Mouse (Mus musculus) C2C12 (cell line): ENCODE results near the gene Mier3. TPM values are rescaled to one million over a fixed set of nuclear protein-coding genes. Genes with fewer than 3 reads are reported as not detected.

Experiments used
- H3K27me3 ChIP-seq: one replicate; pipeline ENCODE4 v1.6.1; 2011; ENCODE audit not compliant: control insufficient read depth, insufficient read depth, insufficient read length
- H3K36me3 ChIP-seq: one replicate; pipeline ENCODE4 v1.6.1; 2011; ENCODE audit not compliant: control insufficient read depth, insufficient read depth
- H3K4me3 ChIP-seq: one replicate; pipeline ENCODE4 v1.5.1; 2011; ENCODE audit warnings: mild to moderate bottlenecking, control low read depth; ENCODE audit not compliant: poor library complexity, insufficient read depth, severe bottlenecking
- H3K79me2 ChIP-seq: one replicate; pipeline ENCODE4 v1.6.1; 2011; ENCODE audit not compliant: control insufficient read depth, insufficient read depth
- H3K79me3 ChIP-seq: one replicate; pipeline ENCODE4 v1.6.1; 2011; ENCODE audit warnings: low read depth, control low read depth
- H3ac ChIP-seq: one replicate; pipeline ENCODE3; 2011; ENCODE audit warnings: low read depth; ENCODE audit not compliant: control insufficient read depth, insufficient read length
- CEBPB ChIP-seq: IDR thresholded peaks from one replicate; pipeline ENCODE4 v1.6.1; 2011; ENCODE audit warnings: low read depth, mild to moderate bottlenecking, control low read depth, moderate library complexity
- CTCF ChIP-seq: IDR thresholded peaks from one replicate; pipeline ENCODE4 v1.5.1; 2011; ENCODE audit not compliant: control insufficient read depth, insufficient read depth, insufficient read length
- FOSL1 ChIP-seq: IDR thresholded peaks from one replicate; pipeline ENCODE4 v1.8.0; 2011; ENCODE audit warnings: mild to moderate bottlenecking, low read length; ENCODE audit not compliant: poor library complexity, insufficient read depth, severe bottlenecking
- MAX ChIP-seq: IDR thresholded peaks from one replicate; pipeline ENCODE4 v1.6.1; 2011; ENCODE audit warnings: mild to moderate bottlenecking, control low read depth
- MYOD1 ChIP-seq: IDR thresholded peaks from one replicate; pipeline ENCODE4 v1.6.1; 2011; ENCODE audit warnings: low read depth; ENCODE audit not compliant: control insufficient read depth, insufficient read length
- MYOG ChIP-seq: IDR thresholded peaks from one replicate; pipeline ENCODE4 v1.6.1; 2011; ENCODE audit not compliant: control insufficient read depth, insufficient read length; ENCODE audit errors: extremely low read depth
- USF1 ChIP-seq: IDR thresholded peaks from one replicate; pipeline ENCODE4 v1.6.1; 2011; ENCODE audit warnings: low read depth, mild to moderate bottlenecking, control low read depth, moderate library complexity
- long read RNA-seq, 2 experiments: library from polyadenylated mRNA; unstranded; transcript quantifications; one replicate each; pipeline ENCODE4 v2.0.0; 2019 to 2020
- polyA plus RNA-seq: library from polyadenylated mRNA; unstranded; fragments of >200 nt; fragmentation: generic; extraction: Trizol; gene quantifications from one replicate; pipeline ENCODE4 v1.2.1, GENCODE M21; 2012; ENCODE audit warnings: missing spikeins

Mier3 gene
- 2.8 TPM for polyA plus RNA-seq
- long read RNA-seq, experiment 1, partial matches to known transcripts: 0 of 2 reads
- long read RNA-seq, experiment 1, other reads (novel, unspliced or antisense): 2 of 2 reads
- long read RNA-seq, experiment 2, full-length matches to known transcripts: 8 of 9 reads
- long read RNA-seq, experiment 2, partial matches to known transcripts: 0 of 9 reads
- long read RNA-seq, experiment 2, other reads (novel, unspliced or antisense): 1 of 9 reads

DNA sequence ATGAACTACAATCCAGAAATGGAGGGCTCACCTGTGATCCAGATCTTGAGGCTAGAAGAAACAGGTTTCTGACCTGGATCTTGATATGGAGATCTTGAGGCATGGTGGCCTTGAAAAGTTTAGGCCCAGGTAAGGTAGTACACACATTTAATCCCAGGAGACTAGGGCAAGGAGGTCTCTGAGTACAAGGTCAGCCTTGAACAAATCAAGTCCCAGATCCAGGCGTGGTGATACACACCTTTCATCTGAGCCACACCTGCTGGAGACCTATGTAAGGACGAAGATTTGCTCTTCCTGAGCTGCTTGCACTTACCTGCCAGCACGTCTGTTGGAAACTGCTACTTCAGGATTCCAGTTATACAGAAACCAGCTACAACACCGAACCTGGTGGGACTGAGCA lies at the start of gene Mier3:
Gene Mier3, plus strand, starts transcription at position 301 of the 400 bp plus-strand sequence.
- H3K4me3 ChIP-seq: no peak within 1 kb of the TSS
- H3K79me3 ChIP-seq: no peaks in the 10 kb centered on the region
- no peak within 1 kb of the TSS for H3ac ChIP-seq
- no peak for TF ChIP-seq MYOG
- no peak for TF ChIP-seq CEBPB
- no peak for TF ChIP-seq MAX
- no peak for TF ChIP-seq CTCF
- peaks cover 4% of the 10 kb centered on the region for H3K79me2 ChIP-seq
- H3K36me3 ChIP-seq: no peaks in the 10 kb centered on the region
- peaks cover 10% of the 10 kb centered on the region for H3K27me3 ChIP-seq

DNA sequence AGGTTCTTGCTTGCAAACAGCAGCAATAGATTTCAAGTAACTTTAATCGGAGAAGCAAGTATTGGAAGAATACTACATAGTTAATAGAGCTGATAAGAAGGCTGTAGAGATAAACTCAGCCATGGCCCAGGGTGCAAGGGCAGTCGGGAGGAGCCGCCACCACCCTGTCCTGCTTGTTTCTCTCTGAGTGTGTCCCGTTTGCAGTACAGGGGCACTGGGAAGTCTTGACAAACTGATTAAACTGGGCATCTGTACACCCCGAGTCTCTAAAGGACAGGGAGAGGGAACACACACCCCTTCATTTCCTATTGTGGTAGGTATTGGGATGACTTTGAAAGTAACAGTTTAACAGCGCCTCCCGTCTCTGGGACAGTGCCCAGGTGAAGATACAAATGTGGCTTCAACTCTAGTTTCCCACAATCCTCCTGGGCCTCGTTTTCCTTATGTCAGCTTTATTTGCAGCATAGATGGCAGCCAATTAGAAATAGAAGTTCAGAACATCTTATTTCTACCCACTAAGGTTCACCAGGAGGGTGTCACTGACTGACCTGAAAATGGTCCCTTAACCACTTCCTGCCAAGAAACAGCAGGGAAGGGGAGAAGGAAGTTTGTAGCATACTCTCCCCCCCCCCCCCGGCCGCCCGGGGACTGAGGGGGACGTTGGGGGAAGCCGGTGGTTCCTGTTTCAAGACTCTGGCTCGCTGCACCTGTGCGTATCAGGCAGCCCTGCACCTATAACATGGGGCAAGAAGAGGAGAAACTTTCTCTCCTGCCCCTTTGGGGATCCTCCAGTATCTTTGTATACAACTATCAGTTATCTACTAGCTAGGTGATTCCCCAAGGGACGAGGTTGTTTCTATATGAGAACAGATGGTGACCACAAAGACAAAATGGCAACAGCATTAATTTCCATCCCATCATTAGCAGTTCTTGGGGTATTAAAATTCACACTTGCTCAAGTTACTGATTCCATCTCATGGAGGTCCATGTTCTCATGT lies 46.3 kb upstream of the Mier3 start:
- no peaks in the 10 kb centered on the region for H3K36me3 ChIP-seq
- no peak overlapping the region for H3K4me3 ChIP-seq
- no peaks in the 10 kb centered on the region for H3K79me2 ChIP-seq
- TF ChIP-seq FOSL1: no peak
- no peak for TF ChIP-seq CEBPB
- TF ChIP-seq USF1: no peak
- no peak for TF ChIP-seq MAX
- no peak for TF ChIP-seq MYOD1
- H3K27me3 ChIP-seq: no peaks in the 10 kb centered on the region
- H3K79me3 ChIP-seq: no peaks in the 10 kb centered on the region
- no peak overlapping the region for H3ac ChIP-seq

DNA sequence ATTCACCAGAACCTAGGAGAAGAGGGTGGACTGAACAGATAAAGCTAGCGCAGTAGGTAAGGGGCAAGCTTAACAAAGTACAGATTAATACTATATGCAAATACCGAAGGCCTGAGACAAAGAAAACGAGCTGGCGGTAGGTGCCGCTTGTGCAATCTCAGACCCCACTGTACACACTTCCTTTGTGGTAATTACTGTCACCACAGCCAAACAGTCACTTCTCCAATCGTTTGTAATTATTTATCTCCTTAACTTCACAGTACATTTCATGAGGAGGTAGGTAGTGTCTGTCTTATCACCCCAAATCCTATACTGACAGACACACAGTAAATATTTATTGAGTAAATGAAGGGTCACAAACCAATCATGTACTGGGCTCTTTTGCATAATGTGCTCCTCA lies 40.5 kb upstream of the Mier3 start:
- Histone ChIP-seq H3K36me3 (no peaks in the 10 kb centered on the region), H3ac (no peak overlapping the region)
- no peak for TF ChIP-seq CEBPB
- TF ChIP-seq MYOD1: no peak
- no peak for TF ChIP-seq MYOG
- TF ChIP-seq CTCF: no peak
- no peak for TF ChIP-seq MAX
- no peak for TF ChIP-seq FOSL1
- TF ChIP-seq USF1: no peak

DNA sequence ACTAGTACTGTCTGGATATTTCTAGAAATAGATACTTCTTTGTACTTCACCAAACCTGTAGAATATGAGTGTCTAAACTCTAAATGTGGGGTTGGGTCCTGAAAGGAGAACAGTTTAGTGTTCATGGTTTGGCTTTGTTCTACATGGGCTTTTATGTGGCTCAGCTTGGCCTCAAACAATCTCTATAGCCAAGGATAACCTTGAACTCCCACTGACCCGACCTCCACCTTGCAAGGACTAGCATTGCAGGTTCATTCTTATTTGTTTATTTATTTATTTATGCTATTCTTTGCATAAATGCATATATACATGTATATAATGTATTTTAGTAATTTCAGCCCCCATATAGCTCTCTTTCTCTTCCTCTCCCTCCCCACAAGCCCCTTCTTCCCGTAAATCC lies 37.1 kb upstream of the Mier3 start:
- peaks cover 8% of the 10 kb centered on the region for H3K27me3 ChIP-seq
- H3K79me3 ChIP-seq: no peaks in the 10 kb centered on the region
- H3K4me3 ChIP-seq: no peak overlapping the region
- TF ChIP-seq MAX (no peak), MYOG (no peak), MYOD1 (no peak)
- no peaks in the 10 kb centered on the region for H3K79me2 ChIP-seq
- H3ac ChIP-seq: no peak overlapping the region
- H3K36me3 ChIP-seq: no peaks in the 10 kb centered on the region

More for the DNA sequence above, 40.5 kb upstream of the Mier3 start:
- H3K27me3 ChIP-seq: no peaks in the 10 kb centered on the region
- no peaks in the 10 kb centered on the region for H3K79me2 ChIP-seq
- no peaks in the 10 kb centered on the region for H3K79me3 ChIP-seq
- H3K4me3 ChIP-seq: no peak overlapping the region

DNA sequence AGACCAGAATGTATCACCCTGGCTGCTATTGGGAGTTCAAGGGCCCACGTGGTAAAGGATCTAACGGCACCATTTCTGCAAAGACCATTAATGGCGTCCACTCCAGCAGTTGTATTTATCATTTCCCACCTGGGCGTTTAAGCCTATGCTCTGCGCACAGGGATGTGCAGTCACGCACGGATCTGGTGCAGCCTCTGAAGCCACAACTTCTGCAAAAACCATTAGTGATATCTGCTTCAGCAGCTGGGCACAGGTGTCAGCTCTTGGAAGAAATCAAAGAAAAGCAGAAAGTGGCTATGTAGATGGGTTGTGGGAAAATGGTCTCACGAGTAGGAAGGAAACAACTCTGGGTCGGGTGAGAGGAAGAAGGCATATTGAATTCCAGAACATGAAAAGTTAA lies 34.6 kb upstream of the Mier3 start:
- no peak for TF ChIP-seq CTCF
- no peak for TF ChIP-seq MYOD1
- no peak for TF ChIP-seq USF1
- no peak for TF ChIP-seq FOSL1
- no peak for TF ChIP-seq MAX
- TF ChIP-seq CEBPB: no peak
- no peak for TF ChIP-seq MYOG
- H3K36me3 ChIP-seq: no peaks in the 10 kb centered on the region
- H3K79me3 ChIP-seq: no peaks in the 10 kb centered on the region

DNA sequence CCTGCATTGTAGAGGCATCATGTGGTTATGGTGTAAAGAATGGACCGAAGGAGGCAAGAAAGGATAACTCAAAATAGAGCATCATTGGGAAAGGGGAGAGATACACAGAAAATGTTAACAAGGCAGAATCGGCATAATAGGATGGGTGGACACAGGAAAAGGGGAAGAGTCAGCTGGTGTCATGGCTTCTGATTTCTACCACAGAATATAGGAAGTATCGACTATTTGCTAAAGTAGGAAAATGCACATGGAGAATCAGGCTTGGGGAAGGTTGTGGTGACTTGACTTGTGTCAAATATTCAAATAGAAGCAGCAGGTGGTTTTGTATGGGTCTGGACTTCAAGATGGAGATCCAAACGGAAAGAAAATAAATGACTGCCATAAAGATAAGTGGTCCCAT lies 33.5 kb upstream of the Mier3 start:
- Histone ChIP-seq H3K36me3 (no peaks in the 10 kb centered on the region), H3K79me3 (no peaks in the 10 kb centered on the region), H3K79me2 (no peaks in the 10 kb centered on the region), H3K27me3 (peaks cover 8% of the 10 kb centered on the region), H3K4me3 (no peak overlapping the region), H3ac (no peak overlapping the region)
- no peak for TF ChIP-seq CEBPB

More for the DNA sequence above, 34.6 kb upstream of the Mier3 start:
- H3K27me3 ChIP-seq: peaks cover 8% of the 10 kb centered on the region
- H3K4me3 ChIP-seq: no peak overlapping the region
- no peak overlapping the region for H3ac ChIP-seq
- no peaks in the 10 kb centered on the region for H3K79me2 ChIP-seq
